Mouse (Mus musculus) liver, embryonic 14.5 days (tissue): Measurements from ENCODE around the gene Bicral.
A peak's percentile ranks its signal among the peaks of the same experiment; 100 is the strongest.

ENCODE experiments used
- CTCF ChIP-seq: IDR thresholded peaks from 2 replicates; pipeline ENCODE4 v1.5.1; 2016; ENCODE audit warnings: antibody characterized with exemption, low read depth, control low read depth
- EP300 ChIP-seq: IDR thresholded peaks from 2 replicates; pipeline ENCODE4 v1.6.1; 2016; ENCODE audit warnings: antibody characterized with exemption, low read depth

- TF ChIP-seq EP300 (no peak), CTCF (peak; percentile 17; the same call in 1 of the 2 replicates)
Observed at GRCm38 (mm10) chr17:46816306-46816705, 42.0 kb downstream of the Bicral start.
